Mouse (Mus musculus) MEL (cell line): ENCODE data around the gene Dclk1. TPM values are rescaled to one million over a fixed set of nuclear protein-coding genes. Genes with fewer than 3 reads are reported as not detected.

Source experiments
- DNase-seq: peaks from one replicate; pipeline ENCODE4 v3.0.0; 2011; ENCODE audit warnings: low read depth, low spot score
- H3K27ac ChIP-seq: 2 replicates; pipeline ENCODE4 v1.5.1; 2012; ENCODE audit warnings: low read depth, mild to moderate bottlenecking, control low read depth, low read length, moderate library complexity; ENCODE audit not compliant: control insufficient read depth
- H3K27me3 ChIP-seq, 2 experiments: fragments of 150-350 bp in 1 of 2; sonication (generic) in 1 of 2; 2 replicates each; pipeline ENCODE4 v1.6.1; 2012; ENCODE audit warnings: low read length in 2 of 2, mild to moderate bottlenecking in 2 of 2, improper control_type of control experiment in 1 of 2, moderate library complexity in 1 of 2; ENCODE audit not compliant: insufficient read depth in 2 of 2, control insufficient read depth in 1 of 2
- H3K36me3 ChIP-seq, 2 experiments: 2 replicates each; pipeline ENCODE4 v1.6.1; 2012 to 2014; ENCODE audit warnings: low read length in 2 of 2, improper control_type of control experiment in 1 of 2, inconsistent platforms in 1 of 2, mild to moderate bottlenecking in 1 of 2; ENCODE audit not compliant: insufficient read depth in 2 of 2, control insufficient read depth in 1 of 2
- H3K4me1 ChIP-seq, 2 experiments: fragments of 150-350 bp in 1 of 2; sonication (generic) in 1 of 2; 2 replicates each; pipeline ENCODE4 v1.6.1; 2012; ENCODE audit warnings: low read length in 2 of 2, improper control_type of control experiment in 1 of 2, mild to moderate bottlenecking in 1 of 2; ENCODE audit not compliant: insufficient read depth in 2 of 2, control insufficient read depth in 1 of 2
- H3K4me3 ChIP-seq, 2 experiments: fragments of 150-350 bp in 1 of 2; sonication (generic) in 1 of 2; 2 replicates each; pipeline ENCODE4 v1.5.1; 2012; ENCODE audit warnings: low read depth in 2 of 2, low read length in 2 of 2, mild to moderate bottlenecking in 2 of 2, moderate library complexity in 2 of 2, control low read depth in 1 of 2, improper control_type of control experiment in 1 of 2; ENCODE audit not compliant: control insufficient read depth in 1 of 2, insufficient read depth in 1 of 2
- H3K79me2 ChIP-seq: 2 replicates; pipeline ENCODE4 v1.6.1; 2012; ENCODE audit warnings: mild to moderate bottlenecking, low read length, moderate library complexity; ENCODE audit not compliant: control insufficient read depth, poor library complexity, insufficient read depth
- H3K9ac ChIP-seq: 2 replicates; pipeline ENCODE4 v1.6.1; 2012; ENCODE audit warnings: low read depth, mild to moderate bottlenecking, control low read depth, low read length, moderate library complexity; ENCODE audit not compliant: control insufficient read depth, poor library complexity, severe bottlenecking
- H3K9me3 ChIP-seq: fragments of 150-350 bp; sonication (generic); replicated peaks from 2 replicates; pipeline ENCODE4 v1.6.1; 2012; ENCODE audit warnings: mild to moderate bottlenecking, low read length, improper control_type of control experiment, moderate library complexity; ENCODE audit not compliant: insufficient read depth
- CHD2 ChIP-seq: IDR thresholded peaks from 2 replicates; pipeline ENCODE4 v1.6.1; 2011; ENCODE audit warnings: low read length, improper control_type of control experiment
- CTCF ChIP-seq, 3 experiments: IDR thresholded peaks in 2 of 3; conservative IDR thresholded peaks in 1 of 3; 2 replicates each; pipeline ENCODE4 v1.5.1; 2011 to 2012; ENCODE audit warnings: low read length in 3 of 3, low read depth in 2 of 3, mild to moderate bottlenecking in 2 of 3, improper control_type of control experiment in 1 of 3, inconsistent platforms in 1 of 3, mixed read lengths in 1 of 3, moderate library complexity in 1 of 3; ENCODE audit not compliant: control insufficient read depth in 1 of 3, insufficient read depth in 1 of 3, poor library complexity in 1 of 3, severe bottlenecking in 1 of 3
- ELF1 ChIP-seq: IDR thresholded peaks from 2 replicates; pipeline ENCODE4 v1.6.1; 2014; ENCODE audit warnings: low read depth, mild to moderate bottlenecking, inconsistent platforms, low read length, improper control_type of control experiment, moderate library complexity
- EP300 ChIP-seq, 2 experiments: IDR thresholded peaks; 2 replicates each; pipeline ENCODE4 v1.6.1; 2011; ENCODE audit warnings: improper control_type of control experiment in 2 of 2, low read length in 2 of 2, low read depth in 1 of 2, mild to moderate bottlenecking in 1 of 2
- ETS1 ChIP-seq: IDR thresholded peaks from 2 replicates; pipeline ENCODE4 v1.6.1; 2012; ENCODE audit warnings: low read depth, mild to moderate bottlenecking, inconsistent platforms, low read length, improper control_type of control experiment, moderate library complexity
- HCFC1 ChIP-seq: IDR thresholded peaks from 2 replicates; pipeline ENCODE4 v1.6.1; 2012; ENCODE audit warnings: low read depth, mild to moderate bottlenecking, inconsistent platforms, low read length, improper control_type of control experiment, moderate library complexity
- MXI1 ChIP-seq: IDR thresholded peaks from 2 replicates; pipeline ENCODE4 v1.6.1; 2011; ENCODE audit warnings: mild to moderate bottlenecking, low read depth, low read length, improper control_type of control experiment
- MYB ChIP-seq: IDR thresholded peaks from 2 replicates; pipeline ENCODE4 v1.6.1; 2011; ENCODE audit warnings: mild to moderate bottlenecking, low read depth, low read length, improper control_type of control experiment
- MYC ChIP-seq: IDR thresholded peaks from 2 replicates; pipeline ENCODE4 v1.6.1; 2011; ENCODE audit warnings: low read depth, mild to moderate bottlenecking, low read length, improper control_type of control experiment, moderate library complexity
- NRF1 ChIP-seq: IDR thresholded peaks from 2 replicates; pipeline ENCODE4 v1.6.1; 2014; ENCODE audit warnings: low read depth, mild to moderate bottlenecking, inconsistent platforms, low read length, improper control_type of control experiment, moderate library complexity; ENCODE audit not compliant: poor library complexity, insufficient read depth, severe bottlenecking
- POLR2AphosphoS2 ChIP-seq: IDR thresholded peaks from 2 replicates; pipeline ENCODE4 v1.6.1; 2011; ENCODE audit warnings: low read length, improper control_type of control experiment
- POLR2AphosphoS5 ChIP-seq: IDR thresholded peaks from 2 replicates; pipeline ENCODE4 v1.6.1; 2012; ENCODE audit warnings: low read depth, borderline replicate concordance, mild to moderate bottlenecking, inconsistent platforms, low read length, moderate library complexity, mixed read lengths
- RAD21 ChIP-seq: IDR thresholded peaks from 2 replicates; pipeline ENCODE4 v1.6.1; 2011; ENCODE audit warnings: mild to moderate bottlenecking, low read depth, low read length, improper control_type of control experiment
- SMC3 ChIP-seq: IDR thresholded peaks from 2 replicates; pipeline ENCODE4 v1.6.1; 2011; ENCODE audit warnings: low read depth, low read length, improper control_type of control experiment
- TAL1 ChIP-seq: IDR thresholded peaks from 2 replicates; pipeline ENCODE4 v1.6.1; 2012; ENCODE audit warnings: mild to moderate bottlenecking, inconsistent platforms, low read length, moderate library complexity, mixed read lengths
- TBP ChIP-seq: IDR thresholded peaks from 2 replicates; pipeline ENCODE4 v1.8.0; 2011; ENCODE audit warnings: low read depth, low read length, improper control_type of control experiment
- USF1 ChIP-seq: IDR thresholded peaks from 2 replicates; pipeline ENCODE4 v1.6.1; 2014; ENCODE audit warnings: low read depth, mild to moderate bottlenecking, inconsistent platforms, low read length, improper control_type of control experiment, moderate library complexity
- ZC3H11A ChIP-seq: IDR thresholded peaks from 2 replicates; pipeline ENCODE4 v1.6.1; 2012; ENCODE audit warnings: low read depth, mild to moderate bottlenecking, inconsistent platforms, low read length, improper control_type of control experiment
- ZKSCAN1 ChIP-seq: IDR thresholded peaks from 2 replicates; pipeline ENCODE4 v1.6.1; 2012; ENCODE audit warnings: low read depth, mild to moderate bottlenecking, inconsistent platforms, low read length, improper control_type of control experiment, moderate library complexity
- polyA plus RNA-seq, 2 experiments: library from polyadenylated mRNA; stranded (reverse) in 1 of 2; unstranded in 1 of 2; fragments of >175 nt in 1 of 2; fragments of >200 nt in 1 of 2; gene quantifications; 2 replicates each; pipeline versions ENCODE4 v1.2.1 to v1.2.4; 2012; ENCODE audit warnings: low replicate concordance in 2 of 2, low read depth in 1 of 2; ENCODE audit not compliant: insufficient read length in 2 of 2, insufficient read depth in 1 of 2, missing spikeins in 1 of 2
- total RNA-seq: library from RNA; depleted of rRNA; stranded (reverse); fragments of 300-350 nt; gene quantifications from 2 replicates; pipeline ENCODE4 v1.2.3, GENCODE M21; 2012; rRNA removed

Dclk1 gene
- total and polyA plus RNA-seq, 3 experiments: not detected

- no peaks in the 10 kb centered on the region for H3K36me3 ChIP-seq
- no peak overlapping the region for H3K27ac ChIP-seq
- H3K79me2 ChIP-seq: no peaks in the 10 kb centered on the region
- no peaks in the 10 kb centered on the region for H3K4me1 ChIP-seq
- DNase-seq: no peak
- TF ChIP-seq EP300 (IDR thresholded peaks at IDR 0.05; ENCODE audit: low read depth in 1 of 2, low read length in 2 of 2) (no peak), POLR2AphosphoS5 (no peak)
- H3K9ac ChIP-seq: no peak overlapping the region
- H3K27me3 ChIP-seq: no peaks in the 10 kb centered on the region
- no peak overlapping the region for H3K4me3 ChIP-seq
- H3K9me3 ChIP-seq: no peaks in the 10 kb centered on the region
Observed at GRCm38 (mm10) chr3:55587434-55587971, 345.3 kb downstream of the Dclk1 start.

- TF ChIP-seq CTCF (IDR thresholded peaks at IDR 0.05 in 2 of 3, conservative IDR thresholded peaks at IDR 0.05 in 1 of 3; ENCODE audit: control insufficient read depth in 1 of 3, insufficient read depth in 1 of 3, low read depth in 2 of 3, low read length in 3 of 3, poor library complexity in 1 of 3, severe bottlenecking in 1 of 3): no peak
- TF ChIP-seq USF1: no peak
- no peak for TF ChIP-seq ETS1
- TF ChIP-seq NRF1: no peak
- TF ChIP-seq HCFC1: no peak
- TF ChIP-seq ZC3H11A: no peak
- no peak for TF ChIP-seq TBP
- no peak for TF ChIP-seq SMC3
- no peak for TF ChIP-seq MYB
- TF ChIP-seq ZKSCAN1: no peak
- no peak for TF ChIP-seq MXI1
- no peak for TF ChIP-seq POLR2AphosphoS2
- no peak for TF ChIP-seq ELF1
- TF ChIP-seq RAD21: no peak
- no peak for TF ChIP-seq CHD2
- no peak for TF ChIP-seq TAL1
- no peak for TF ChIP-seq MYC
- TF ChIP-seq, all 39 proteins: peak for 0
- H3K4me1 ChIP-seq: no peaks in the 10 kb centered on the region
- H3K9me3 ChIP-seq: no peaks in the 10 kb centered on the region
- no peak overlapping the region for H3K4me3 ChIP-seq
- H3K27ac ChIP-seq: no peak overlapping the region
- no peaks in the 10 kb centered on the region for H3K36me3 ChIP-seq
- no peaks in the 10 kb centered on the region for H3K79me2 ChIP-seq
- H3K27me3 ChIP-seq: no peaks in the 10 kb centered on the region
- DNase-seq: no peak
- H3K9ac ChIP-seq: no peak overlapping the region
Observed at GRCm38 (mm10) chr3:55587972-55588946, 346.1 kb downstream of the Dclk1 start.

Other genes starting within 250 kb of the Dclk1 start
- not detected in 2 replicates for gene Ccna1, start 186.9 kb upstream of the Dclk1 start, total RNA-seq
- gene Ccna1, start 186.9 kb upstream of the Dclk1 start, polyA plus RNA-seq: not detected
- 17.9 and 18.5 TPM in 2 replicates for gene Spg20, start 130.3 kb upstream of the Dclk1 start, total RNA-seq
- 10 to 100 TPM in 1 of 2 experiments, not detected in 1; 23.3 TPM for gene Spg20, start 130.3 kb upstream of the Dclk1 start, polyA plus RNA-seq
- 0.19 TPM in 1 of 2 replicates, not detected in the other for gene Ccdc169, start 105.0 kb upstream of the Dclk1 start, total RNA-seq
- not detected for gene Ccdc169, start 105.0 kb upstream of the Dclk1 start, polyA plus RNA-seq
- gene Sohlh2, start 60.3 kb upstream of the Dclk1 start, total RNA-seq: not detected in 2 replicates
- not detected for gene Sohlh2, start 60.3 kb upstream of the Dclk1 start, polyA plus RNA-seq
- gene Gm21954, start 229.8 kb downstream of the Dclk1 start, total RNA-seq: not detected in 2 replicates
- gene Gm21954, start 229.8 kb downstream of the Dclk1 start, polyA plus RNA-seq: not detected